Mouse (Mus musculus): ENCODE data around the gene Tnpo1.
A peak's percentile ranks its signal among the peaks of the same experiment; 100 is the strongest.
"Not testable (repeated sequence)": the region's sequence is repeated elsewhere in the genome, so short reads cannot be mapped to it uniquely, and the experiment has no call there.

Tnpo1 gene

DNA sequence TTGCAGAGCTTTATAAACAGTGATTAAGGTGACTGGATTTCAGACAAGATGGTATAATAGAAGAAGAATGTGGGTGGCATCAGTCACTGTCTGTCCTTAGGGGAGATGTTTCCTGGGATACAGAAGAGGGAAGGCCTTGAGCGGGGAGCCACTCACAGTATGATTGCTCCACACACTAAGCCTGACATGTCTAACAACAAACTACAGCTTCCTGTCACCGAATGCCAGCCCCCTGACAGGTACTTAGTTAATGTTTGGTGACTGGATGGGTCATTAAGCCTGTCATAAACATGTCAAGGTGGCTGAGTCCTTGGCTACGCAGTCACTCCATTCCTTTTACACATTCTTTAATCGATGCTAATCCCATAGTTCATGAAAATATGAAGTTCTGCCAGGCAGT is 108.0 kb downstream of the Tnpo1 start:
- no peak for DNase-seq (ENCODE audit: low read depth)

DNA sequence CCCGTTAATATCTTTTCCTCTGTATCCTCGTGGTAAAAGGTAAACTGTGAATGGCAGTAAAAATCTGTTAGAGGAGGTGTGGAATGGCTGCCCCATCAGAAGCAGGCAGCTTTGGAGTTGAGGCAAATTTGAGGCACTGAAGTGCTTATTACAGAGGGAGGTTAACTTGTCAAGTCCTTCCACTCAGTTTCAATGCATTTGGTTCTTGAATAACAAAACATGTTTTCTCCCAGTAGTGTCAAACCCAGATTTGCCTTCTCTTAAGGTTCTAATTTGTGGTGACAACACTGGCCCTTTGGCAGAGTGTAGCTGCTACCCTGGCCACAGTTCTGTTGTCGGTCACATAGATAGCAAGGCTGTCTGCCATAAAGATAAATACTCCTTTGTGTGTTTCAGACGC is 108.4 kb downstream of the Tnpo1 start:
- no peak for DNase-seq (ENCODE audit: low read depth)

DNA sequence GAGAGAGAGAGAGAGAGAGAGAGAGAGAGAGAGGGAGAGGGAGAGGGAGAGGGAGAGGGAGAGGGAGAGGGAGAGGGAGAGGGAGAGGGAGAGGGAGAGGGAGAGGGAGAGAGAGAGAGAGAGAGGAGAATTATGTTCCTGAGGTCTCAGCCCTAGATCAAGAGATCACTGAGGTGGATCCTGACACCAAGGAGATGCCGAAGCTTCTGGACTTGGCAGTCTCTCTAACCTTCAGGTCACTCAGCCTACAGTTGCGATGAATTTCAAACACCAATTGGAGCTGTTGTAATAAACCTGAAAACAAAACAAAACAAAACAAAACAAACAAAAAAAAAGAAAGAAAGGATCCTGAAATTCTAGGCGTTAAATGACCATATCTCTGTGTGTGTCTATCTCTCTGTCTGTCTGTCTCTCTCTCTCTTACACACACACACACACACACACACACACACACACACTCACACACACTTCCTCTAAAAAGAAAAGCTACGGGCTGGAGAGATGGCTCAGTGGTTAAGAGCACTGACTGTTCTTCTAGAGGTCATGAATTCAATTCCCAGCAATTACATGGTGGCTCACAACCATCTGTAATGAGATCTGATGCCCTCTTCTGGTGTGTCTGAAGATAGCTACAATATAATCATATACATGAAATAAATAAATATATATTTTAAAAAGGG is 109.1 kb downstream of the Tnpo1 start:
- not testable (repeated sequence) for DNase-seq (ENCODE audit: low read depth)

DNA sequence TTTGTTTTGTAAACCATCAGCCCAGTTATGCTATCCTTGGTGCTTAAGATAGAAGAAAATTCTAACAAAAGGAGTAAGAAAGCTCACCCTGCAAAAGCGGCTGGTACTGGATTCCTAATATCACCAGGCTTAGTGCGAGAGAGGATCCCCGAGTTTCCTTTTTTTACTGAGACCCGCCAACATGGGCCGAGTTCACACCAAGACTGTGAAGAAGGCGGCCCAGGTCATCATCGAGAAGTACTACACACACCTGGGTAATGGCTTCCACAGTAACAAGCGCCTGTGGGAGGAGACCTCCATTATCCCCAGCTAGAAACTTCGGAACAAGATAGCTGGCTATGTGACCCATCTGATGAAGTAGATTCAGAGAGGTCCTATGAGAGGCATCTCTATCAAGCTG is 109.6 kb downstream of the Tnpo1 start:
- no peak for DNase-seq (ENCODE audit: low read depth)

DNA sequence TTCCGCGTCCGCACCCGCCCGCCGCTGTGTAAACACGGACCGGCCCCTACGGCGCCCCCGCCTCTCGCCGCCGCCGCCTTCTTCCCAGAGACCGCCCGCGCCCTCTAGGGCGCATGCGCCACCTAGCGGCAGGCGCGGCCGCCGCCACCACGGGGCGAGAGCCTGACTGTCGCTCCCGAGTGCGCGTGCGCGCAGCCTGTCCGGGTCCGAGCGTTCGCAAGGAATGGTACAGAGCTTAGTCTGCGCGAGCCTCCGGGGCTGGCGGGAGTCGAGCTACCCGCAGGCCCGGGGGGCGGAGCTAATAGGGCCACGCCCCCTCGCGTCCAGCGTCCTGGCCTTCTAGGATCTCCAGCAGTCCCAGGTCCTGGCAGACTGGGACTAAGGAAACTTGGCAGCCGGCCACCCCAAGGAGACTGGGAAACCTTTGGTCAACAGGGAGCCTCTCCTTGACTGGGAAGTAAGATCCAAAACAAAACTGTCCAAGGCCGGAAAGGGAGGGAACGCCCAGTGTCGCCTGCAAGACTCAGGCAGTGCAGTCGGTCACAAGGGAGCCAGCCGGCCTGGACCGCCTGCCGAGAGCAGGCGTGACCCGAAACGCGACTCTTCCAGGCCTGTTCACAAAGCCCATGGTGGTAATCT is 110.9 kb downstream of the Tnpo1 start, which contains the start of gene Fcho2:
Gene Fcho2 (minus strand): TSS at position 303 of the 639 bp plus-strand sequence.
- DNase-seq (ENCODE audit: low read depth), result peak; percentile 92

DNA sequence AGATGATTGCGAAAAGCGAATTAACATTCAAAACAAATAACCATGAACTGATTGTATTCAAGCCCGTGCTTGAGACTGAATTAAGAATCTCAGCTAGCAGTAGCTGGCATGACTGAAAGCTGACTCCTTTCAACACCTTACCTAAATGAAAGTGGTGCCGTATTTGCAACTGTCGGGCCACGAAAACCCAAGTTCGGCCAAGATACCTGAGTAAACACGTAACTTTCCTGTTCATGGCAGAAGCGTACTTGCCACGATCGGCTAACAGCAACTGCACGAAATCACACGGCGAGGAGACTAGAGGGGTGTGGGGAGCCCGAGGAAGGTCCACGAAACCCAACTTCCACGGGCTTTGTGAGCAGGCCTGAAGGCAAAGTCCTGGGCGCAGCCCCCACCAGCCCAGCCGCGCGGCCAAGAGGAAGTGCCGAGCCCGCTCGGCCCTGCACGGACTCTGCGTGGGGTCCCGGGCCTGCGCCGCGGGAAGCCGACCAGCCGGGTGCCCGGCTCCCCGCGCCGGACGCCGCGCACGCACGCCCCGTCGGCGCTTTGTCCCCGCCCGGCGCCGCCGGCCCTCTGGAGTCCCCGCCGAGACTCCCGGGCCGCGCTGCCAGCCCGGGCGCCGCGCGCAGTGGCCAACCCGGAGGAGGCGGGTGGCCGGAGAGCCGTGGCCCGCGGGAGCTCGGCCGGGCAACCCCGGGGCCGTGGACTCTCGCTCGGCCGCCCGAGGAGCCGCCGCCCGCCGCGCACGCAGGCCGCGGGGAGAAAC is 111.7 kb downstream of the Tnpo1 start:
- peak; percentile 20 for DNase-seq (ENCODE audit: low read depth)

DNA sequence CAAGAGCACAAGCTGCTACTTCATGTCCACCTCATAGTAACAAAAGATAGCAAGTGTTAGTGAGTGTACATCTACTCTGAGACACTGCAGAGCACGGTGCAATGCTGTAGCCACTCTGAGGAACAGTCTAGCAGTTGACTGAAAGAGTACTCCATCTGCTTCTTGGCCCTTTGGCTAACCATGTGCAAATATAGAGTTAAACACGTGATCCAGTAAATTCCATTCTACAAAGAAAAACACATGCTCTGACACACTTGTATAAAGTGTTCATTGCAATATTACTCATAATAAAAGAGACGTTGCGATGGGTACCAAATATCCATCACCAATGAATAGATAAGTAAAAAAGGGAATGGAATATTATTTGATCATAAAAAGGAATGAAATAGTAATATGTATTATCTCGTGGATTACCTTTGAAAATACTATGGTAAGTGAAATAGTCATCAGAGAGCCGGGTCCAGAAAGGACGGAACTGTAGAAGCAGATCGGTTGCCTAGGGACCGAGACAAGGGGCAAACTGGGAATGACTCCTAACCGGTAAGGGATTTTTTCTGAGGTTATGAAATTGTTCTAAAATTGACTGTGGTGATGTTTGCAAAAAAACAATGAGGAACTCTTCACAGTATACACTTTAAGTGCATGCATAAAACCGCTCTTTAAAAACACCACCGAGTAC is 112.4 kb downstream of the Tnpo1 start:
- no peak for DNase-seq (ENCODE audit: low read depth)

DNA sequence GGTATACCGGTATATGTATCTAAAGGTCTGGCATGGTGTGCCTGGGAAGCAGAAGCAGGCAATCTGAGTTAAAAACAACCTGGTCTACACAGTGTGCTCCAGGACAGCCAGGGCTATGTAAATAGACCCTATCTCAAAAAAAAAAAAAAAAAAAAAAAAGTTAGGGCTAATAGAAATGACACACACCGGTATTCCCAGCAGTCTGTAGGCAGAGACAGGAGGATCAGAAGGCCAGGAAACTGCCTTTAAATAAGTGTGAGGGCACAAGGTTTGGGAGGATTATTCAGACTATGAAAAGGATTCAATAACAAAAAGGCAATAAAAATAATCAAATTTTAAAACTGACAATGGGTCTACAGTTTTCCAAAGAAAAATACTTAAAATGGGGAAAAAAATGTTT is 113.0 kb downstream of the Tnpo1 start:
- DNase-seq (ENCODE audit: low read depth), result no peak

DNA sequence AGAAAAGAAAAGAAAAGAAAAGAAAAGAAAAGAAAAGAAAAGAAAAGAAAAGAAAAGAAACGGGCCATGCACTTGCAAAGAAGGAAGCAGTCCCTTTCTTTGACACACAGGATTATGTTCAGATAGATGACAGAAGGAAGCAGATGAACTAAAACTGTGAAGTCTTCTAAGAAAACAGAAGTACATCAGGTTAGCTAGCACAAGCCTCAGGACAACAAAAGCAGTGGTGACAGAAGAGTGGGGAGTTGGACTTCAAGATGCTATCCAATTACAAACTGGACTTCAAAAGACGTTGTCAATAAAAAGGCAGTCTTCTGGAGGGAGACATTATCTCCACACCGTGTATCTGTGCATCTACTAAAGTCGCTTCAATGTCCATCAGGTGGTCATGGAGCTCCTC is 113.9 kb downstream of the Tnpo1 start:
- no peak for DNase-seq (ENCODE audit: low read depth)

DNA sequence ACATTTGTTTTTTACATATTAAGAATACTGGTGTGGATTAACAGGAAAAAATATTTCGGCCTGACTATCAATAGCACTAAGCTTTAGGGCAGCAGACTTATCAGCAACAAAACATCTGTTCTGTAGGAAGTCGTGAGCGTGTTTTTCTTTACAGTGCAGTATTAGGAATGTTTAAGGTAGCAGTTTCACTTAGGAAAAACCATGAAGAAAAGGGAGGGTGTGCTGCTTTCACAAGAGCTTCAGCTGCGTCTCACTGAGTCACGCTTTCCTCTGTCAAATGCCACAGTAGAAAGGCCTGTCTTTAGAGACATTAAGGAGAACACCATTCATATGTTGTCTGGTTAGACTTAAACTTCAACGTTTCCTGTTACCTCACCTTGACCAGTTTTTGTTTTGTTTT is 116.0 kb downstream of the Tnpo1 start:
- peak; percentile 70 for DNase-seq (ENCODE audit: low read depth)

DNA sequence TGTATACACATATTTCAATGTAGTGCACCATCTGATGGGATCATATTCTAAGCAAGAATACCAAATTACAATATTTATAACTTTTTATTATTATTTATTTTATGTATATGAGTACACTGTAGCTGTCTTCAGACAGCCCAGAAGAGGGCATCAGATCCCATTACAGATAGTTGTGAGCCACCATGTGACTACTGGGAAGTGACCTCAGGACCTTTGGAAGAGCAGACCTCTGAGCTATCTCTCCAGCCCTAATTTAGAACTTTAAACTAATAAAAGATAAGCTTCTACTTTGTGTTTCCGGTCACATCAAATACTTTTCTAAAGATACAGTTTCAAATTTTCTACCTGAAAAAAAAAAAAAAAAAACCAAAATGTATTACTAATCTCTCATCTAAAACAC is 117.1 kb downstream of the Tnpo1 start:
- DNase-seq (ENCODE audit: low read depth), result no peak

DNA sequence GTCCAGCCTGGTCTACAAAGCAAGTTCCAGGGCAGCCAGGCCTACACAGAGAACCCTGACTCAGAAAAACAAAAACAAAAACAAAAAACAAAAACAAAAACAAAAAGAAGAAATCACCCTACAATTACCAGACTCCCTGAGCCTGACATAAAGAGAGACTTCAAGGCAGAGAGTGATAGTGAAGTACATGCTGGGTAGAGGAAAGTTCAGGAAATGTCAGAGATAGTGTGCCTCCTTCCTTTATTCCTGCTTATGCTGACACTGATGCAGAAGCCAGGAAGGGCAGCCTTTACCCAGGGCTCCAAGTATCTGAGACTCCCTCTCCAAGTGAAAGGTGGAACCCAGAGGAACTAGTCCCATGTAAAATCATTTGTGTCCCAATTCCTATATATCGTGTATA is 121.7 kb downstream of the Tnpo1 start:
- DNase-seq (ENCODE audit: low read depth), result no peak

DNA sequence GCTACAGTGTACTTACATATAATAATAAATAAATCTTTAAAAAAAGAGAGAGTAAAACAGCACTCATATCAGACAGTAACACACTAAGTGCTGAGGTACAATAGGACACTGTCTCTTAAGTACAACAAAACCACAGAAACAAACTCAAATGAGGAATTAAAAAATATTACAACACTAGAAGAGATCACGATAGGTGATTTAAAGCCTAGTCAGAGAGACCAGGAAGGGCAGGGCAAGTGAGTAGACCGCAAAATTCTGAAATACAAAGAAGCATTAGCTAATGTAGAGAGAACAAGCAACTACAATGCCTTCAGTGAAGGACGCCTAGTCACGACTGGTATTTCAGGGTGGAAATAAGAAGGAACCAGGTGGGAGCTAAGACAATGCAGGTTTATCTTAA is 122.5 kb downstream of the Tnpo1 start:
- no peak for DNase-seq (ENCODE audit: low read depth)

DNA sequence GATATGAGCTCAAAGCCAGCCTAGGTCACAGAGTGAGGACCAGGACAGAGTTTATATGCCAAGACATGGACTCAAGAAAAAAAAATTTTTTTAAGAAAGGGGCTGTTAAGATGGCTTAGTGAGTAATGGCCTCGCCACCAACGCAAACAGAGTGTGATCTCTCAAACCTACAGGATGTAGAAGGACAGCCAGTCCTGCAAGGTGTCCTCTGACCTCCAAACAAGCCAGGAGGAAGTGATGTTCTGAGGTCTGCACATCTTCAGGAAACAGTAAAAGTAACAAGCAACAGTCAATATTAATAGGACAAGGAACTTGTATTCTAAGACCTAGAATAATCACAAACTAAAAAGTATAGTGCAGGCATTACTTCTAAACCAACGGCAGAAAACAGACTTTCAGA is 123.2 kb downstream of the Tnpo1 start:
- DNase-seq (ENCODE audit: low read depth), result no peak

DNA sequence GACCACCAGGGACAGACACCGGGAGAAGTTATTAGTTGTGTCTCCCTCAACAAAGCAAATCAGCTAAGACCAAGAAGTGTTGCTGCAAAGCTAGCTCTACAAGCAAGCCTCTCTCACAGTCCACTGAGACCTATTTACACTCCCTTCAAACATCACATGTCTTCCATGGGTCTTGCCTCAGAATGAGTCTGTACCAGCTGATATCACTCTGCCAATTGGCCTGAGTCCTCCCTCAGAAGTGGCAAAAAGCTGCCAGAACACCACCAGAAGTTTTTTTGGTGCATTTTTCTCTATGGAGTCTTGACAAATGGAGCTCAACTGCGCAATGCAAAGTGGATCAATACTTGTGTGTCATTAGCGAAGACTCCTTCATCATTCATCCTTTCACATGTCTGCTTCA is 130.7 kb downstream of the Tnpo1 start:
- no peak for DNase-seq (ENCODE audit: low read depth)

DNA sequence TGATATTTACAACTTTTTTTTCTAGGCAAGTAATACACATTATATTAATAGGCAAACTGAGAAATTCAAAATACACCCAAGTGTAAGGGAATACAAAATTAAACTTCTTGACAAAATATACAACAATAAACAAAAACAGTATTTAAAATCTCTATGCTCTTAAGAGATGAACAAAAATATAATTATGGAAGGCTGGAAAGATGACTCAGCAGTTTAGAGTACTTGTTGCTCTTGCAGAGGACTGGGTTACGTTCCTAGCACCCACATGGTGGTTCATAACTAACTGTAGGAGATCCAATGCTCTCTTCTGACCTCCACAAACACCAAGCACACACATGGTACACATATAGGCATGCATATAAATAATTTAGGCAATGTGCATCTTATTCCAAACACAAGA is 133.3 kb downstream of the Tnpo1 start:
- DNase-seq (ENCODE audit: low read depth), result no peak

DNA sequence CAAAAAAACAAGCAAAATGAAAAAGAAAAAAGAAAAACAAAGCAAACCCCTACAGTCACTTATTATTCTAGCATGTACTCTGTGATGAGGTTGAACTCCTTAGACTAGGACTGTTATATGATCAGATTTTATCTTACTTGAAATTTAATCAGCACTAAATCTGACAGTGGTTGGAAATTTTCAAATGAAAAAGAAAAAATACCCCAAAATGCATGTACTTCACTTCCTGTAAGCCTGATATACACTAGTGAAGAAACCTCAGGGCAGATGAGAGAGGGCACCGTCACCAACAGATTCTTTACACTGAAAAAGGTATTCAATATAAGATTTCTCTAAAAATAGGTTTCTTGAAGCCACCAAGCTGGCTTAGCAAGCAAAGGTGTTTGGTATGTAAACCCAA is 134.5 kb downstream of the Tnpo1 start:
- no peak for DNase-seq (ENCODE audit: low read depth)
